Mouse (Mus musculus) kidney, embryonic 14.5 days (tissue): ENCODE data around the gene Fos. TPM values are rescaled to one million over a fixed set of nuclear protein-coding genes. Genes with fewer than 3 reads are reported as not detected.

ENCODE experiments used
- ATAC-seq: fragments of 200-750 bp; cut with Nextera tagmentation; 2 replicates; pipeline ENCODE4 v1.8.0; 2017; ENCODE audit warnings: moderate number of reproducible peaks, mild to moderate bottlenecking, moderate TSS enrichment, moderate library complexity; ENCODE audit not compliant: low FRiP score, low TSS enrichment
- H3K27ac ChIP-seq: fragments of 300-500 bp; sonication (generic); 2 replicates; pipeline ENCODE4 v1.5.1; 2014; ENCODE audit warnings: low read depth, mild to moderate bottlenecking, low read length, moderate library complexity, mixed read lengths
- H3K27me3 ChIP-seq: fragments of 300-500 bp; sonication (generic); 2 replicates; pipeline ENCODE4 v1.6.1; 2014; ENCODE audit warnings: mild to moderate bottlenecking, low read length; ENCODE audit not compliant: control insufficient read depth, insufficient read depth
- H3K36me3 ChIP-seq: fragments of 300-500 bp; sonication (generic); 2 replicates; pipeline ENCODE4 v1.6.1; 2014; ENCODE audit warnings: low read length, mixed read lengths; ENCODE audit not compliant: control insufficient read depth, insufficient read depth
- H3K4me1 ChIP-seq: fragments of 300-500 bp; sonication (generic); 2 replicates; pipeline ENCODE4 v1.6.1; 2014; ENCODE audit warnings: low read length, mixed read lengths; ENCODE audit not compliant: control insufficient read depth, insufficient read depth
- H3K4me2 ChIP-seq: fragments of 300-500 bp; sonication (generic); replicated peaks from 2 replicates; pipeline ENCODE4 v1.6.1; 2014; ENCODE audit warnings: low read depth, mild to moderate bottlenecking, low read length
- H3K4me3 ChIP-seq: fragments of 300-500 bp; sonication (generic); 2 replicates; pipeline ENCODE4 v1.5.1; 2014; ENCODE audit warnings: mild to moderate bottlenecking, low read length
- H3K9ac ChIP-seq: fragments of 300-500 bp; sonication (generic); 2 replicates; pipeline ENCODE4 v1.6.1; 2014; ENCODE audit warnings: low read depth, mild to moderate bottlenecking, low read length, moderate library complexity
- H3K9me3 ChIP-seq: fragments of 300-500 bp; sonication (generic); 2 replicates; pipeline ENCODE4 v1.6.1; 2016; ENCODE audit warnings: low read length; ENCODE audit not compliant: control insufficient read depth
- WGBS: fragments of 180-500 bp; shearing (Covaris S2); extraction: QIAGEN DNeasy Blood & Tissue Kit; methylation state at CpG from one replicate; pipeline ENCODE4 v1.1.7; 2014; 5-methylcytosine and 5-hydroxymethylcytosine counted together
- polyA plus RNA-seq: library from polyadenylated mRNA; unstranded; fragments of >200 nt; fragmentation: Nextera tagmentation; extraction: Ambion mirVana; gene quantifications from 2 replicates; pipeline ENCODE4 v1.2.1, GENCODE M21; 2014

The Fos gene
- polyA plus RNA-seq, 1 experiment from 2014 or later = 3.0 TPM

DNA sequence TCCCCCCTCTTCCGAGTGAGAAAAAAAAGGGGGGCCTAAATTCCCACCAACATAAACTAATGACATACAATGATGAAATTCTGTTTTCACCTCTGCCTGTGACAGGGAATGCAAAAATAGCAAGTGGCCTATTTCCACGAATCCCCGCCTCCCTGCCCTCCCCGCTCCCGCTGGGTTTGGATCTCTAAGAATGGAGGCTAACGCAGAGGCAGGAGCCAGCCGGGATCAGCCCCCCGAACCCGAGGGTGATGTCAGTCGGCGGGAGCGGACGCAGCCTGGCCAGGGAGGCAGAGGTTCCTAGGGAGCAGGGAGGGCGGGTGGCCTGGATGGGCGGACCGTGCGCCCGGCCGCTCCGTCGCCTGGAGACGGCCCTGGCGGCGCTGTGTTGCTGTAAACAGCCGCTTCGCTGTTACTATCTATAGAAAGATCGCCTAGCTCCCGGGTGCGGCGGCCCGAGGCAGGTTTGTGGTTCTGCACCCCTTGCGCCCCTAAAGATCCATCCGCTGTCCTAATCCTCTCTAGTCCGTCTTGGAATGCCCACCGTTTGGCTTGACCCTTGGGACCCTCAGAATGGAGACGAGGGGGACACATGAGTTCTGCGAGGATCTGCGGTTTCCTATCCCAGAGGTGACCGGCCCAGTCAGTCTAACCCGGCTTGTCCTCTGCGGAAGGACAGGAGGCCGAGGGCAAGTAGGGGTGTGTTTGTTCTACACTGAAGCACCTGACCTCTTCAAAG lies 1.6 kb upstream of the Fos start:
- H3K27me3 ChIP-seq = peaks cover 23% of the 10 kb centered on the region
- H3K9ac ChIP-seq = peak overlapping the region; percentile 58
- H3K9me3 ChIP-seq = no peaks in the 10 kb centered on the region
- under 1% methylated on average over 42 of the region's 42 CpGs for WGBS
- H3K4me3 ChIP-seq = peak overlapping the region; percentile 60
- peaks cover 18% of the 10 kb centered on the region; the same call in 1 of the 2 replicates for H3K4me1 ChIP-seq
- no peaks in the 10 kb centered on the region for H3K36me3 ChIP-seq
- peak overlapping the region; percentile 98 for H3K4me2 ChIP-seq
- peak; percentile 61 for ATAC-seq
- peak overlapping the region; percentile 42; the same call in 1 of the 2 replicates for H3K27ac ChIP-seq

DNA sequence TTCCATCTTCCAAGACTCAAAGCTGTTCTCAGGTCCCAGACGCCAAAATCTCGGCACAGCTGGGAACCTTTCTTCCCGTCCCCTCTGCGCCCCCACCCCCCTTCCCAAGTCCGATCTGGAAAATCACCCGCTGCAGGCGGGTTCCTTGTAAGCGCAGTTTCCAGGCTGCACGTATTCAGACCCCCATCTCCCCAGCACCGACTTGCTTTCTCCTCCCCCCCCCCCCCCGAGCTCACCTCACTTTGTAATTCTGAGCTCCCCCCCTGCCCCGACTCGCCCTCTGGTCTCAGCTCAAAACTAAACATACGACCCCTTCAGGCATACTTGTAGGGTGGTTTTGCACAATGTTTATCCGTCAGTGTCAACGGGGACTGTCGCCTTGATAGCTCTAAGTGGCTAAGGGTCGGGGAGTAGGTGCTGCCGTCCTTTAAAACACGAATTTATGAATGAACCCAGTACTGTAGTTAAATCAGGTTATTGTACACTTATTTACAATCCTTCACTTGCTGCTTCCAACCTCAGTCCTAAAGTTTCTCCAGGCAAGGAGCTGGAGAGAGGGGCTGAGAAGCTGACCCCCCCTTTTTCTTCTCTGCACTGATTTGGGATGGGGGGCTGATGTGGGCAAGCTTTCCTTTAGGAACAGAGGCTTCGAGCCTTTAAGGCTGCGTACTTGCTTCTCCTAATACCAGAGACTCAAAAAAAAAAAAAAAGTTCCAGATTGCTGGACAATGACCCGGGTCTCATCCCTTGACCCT lies 857 bp upstream of the Fos start:
- peak overlapping the region; percentile 98 for H3K4me2 ChIP-seq
- H3K4me3 ChIP-seq = peak overlapping the region; percentile 60
- no peak; the same call in 1 of the 2 replicates for ATAC-seq
- under 1% methylated on average over 23 of the region's 23 CpGs for WGBS
- H3K27me3 ChIP-seq = peaks cover 21% of the 10 kb centered on the region
- H3K9ac ChIP-seq = peak overlapping the region; percentile 64; the same call in 1 of the 2 replicates
- no peak overlapping the region for H3K27ac ChIP-seq
- no peaks in the 10 kb centered on the region for H3K36me3 ChIP-seq
- H3K9me3 ChIP-seq = no peaks in the 10 kb centered on the region
- H3K4me1 ChIP-seq = peaks cover 18% of the 10 kb centered on the region; the same call in 1 of the 2 replicates

DNA sequence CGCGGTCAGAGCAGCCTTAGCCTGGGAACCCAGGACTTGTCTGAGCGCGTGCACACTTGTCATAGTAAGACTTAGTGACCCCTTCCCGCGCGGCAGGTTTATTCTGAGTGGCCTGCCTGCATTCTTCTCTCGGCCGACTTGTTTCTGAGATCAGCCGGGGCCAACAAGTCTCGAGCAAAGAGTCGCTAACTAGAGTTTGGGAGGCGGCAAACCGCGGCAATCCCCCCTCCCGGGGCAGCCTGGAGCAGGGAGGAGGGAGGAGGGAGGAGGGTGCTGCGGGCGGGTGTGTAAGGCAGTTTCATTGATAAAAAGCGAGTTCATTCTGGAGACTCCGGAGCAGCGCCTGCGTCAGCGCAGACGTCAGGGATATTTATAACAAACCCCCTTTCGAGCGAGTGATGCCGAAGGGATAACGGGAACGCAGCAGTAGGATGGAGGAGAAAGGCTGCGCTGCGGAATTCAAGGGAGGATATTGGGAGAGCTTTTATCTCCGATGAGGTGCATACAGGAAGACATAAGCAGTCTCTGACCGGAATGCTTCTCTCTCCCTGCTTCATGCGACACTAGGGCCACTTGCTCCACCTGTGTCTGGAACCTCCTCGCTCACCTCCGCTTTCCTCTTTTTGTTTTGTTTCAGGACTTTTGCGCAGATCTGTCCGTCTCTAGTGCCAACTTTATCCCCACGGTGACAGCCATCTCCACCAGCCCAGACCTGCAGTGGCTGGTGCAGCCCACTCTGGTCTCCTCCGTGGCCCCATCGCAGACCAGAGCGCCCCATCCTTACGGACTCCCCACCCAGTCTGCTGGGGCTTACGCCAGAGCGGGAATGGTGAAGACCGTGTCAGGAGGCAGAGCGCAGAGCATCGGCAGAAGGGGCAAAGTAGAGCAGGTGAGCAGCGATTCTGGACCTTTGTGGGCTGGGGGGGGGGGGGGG lies 875 bp downstream of the Fos start:
- Histone ChIP-seq H3K4me2 (peak overlapping the region; percentile 98), H3K4me1 (peaks cover 21% of the 10 kb centered on the region; the same call in 1 of the 2 replicates), H3K36me3 (no peaks in the 10 kb centered on the region), H3K27me3 (peaks cover 21% of the 10 kb centered on the region), H3K9me3 (no peaks in the 10 kb centered on the region), H3K9ac (peak overlapping the region; percentile 64), H3K27ac (0 out of 2 replicates have a peak overlapping the region, but pooled peaks have one; percentile 71), H3K4me3 (peak overlapping the region; percentile 60)
- whole genome bisulfite sequencing = under 1% methylated on average over 49 of the region's 49 CpGs
- ATAC-seq = peak; percentile 11; the same call in 1 of the 2 replicates

DNA sequence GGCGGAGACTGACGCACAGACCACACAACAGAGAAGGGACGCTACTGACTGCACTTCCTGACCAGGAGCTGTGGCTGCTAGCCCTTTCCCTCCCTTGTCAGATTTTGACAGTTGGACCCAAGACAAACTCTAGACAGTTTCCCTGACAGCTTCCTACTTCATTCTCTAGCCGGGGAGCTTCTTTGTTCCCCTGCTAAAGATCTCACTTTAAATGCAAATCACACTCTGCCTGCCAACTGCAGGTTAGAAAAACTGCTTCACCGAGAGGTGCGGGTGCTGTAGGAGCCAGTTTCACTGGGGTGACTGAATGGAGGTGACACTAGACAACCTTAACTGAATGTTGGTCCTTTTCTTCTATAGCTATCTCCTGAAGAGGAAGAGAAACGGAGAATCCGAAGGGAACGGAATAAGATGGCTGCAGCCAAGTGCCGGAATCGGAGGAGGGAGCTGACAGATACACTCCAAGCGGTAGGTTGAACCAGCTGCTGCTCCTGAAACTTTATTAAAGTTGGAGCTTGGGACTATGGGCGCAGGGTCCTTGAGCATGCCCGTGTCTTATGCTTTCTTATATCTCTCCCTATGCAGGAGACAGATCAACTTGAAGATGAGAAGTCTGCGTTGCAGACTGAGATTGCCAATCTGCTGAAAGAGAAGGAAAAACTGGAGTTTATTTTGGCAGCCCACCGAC lies 1.7 kb downstream of the Fos start:
- ATAC-seq = no peak
- Histone ChIP-seq H3K4me2 (peak overlapping the region; percentile 98), H3K4me1 (peaks cover 21% of the 10 kb centered on the region; the same call in 1 of the 2 replicates), H3K36me3 (no peaks in the 10 kb centered on the region), H3K27ac (no peak overlapping the region), H3K27me3 (peaks cover 21% of the 10 kb centered on the region), H3K9me3 (no peaks in the 10 kb centered on the region), H3K9ac (peak overlapping the region; percentile 64; the same call in 1 of the 2 replicates), H3K4me3 (peak overlapping the region; percentile 60)
- WGBS = 13% methylated on average over 14 of the region's 16 CpGs

DNA sequence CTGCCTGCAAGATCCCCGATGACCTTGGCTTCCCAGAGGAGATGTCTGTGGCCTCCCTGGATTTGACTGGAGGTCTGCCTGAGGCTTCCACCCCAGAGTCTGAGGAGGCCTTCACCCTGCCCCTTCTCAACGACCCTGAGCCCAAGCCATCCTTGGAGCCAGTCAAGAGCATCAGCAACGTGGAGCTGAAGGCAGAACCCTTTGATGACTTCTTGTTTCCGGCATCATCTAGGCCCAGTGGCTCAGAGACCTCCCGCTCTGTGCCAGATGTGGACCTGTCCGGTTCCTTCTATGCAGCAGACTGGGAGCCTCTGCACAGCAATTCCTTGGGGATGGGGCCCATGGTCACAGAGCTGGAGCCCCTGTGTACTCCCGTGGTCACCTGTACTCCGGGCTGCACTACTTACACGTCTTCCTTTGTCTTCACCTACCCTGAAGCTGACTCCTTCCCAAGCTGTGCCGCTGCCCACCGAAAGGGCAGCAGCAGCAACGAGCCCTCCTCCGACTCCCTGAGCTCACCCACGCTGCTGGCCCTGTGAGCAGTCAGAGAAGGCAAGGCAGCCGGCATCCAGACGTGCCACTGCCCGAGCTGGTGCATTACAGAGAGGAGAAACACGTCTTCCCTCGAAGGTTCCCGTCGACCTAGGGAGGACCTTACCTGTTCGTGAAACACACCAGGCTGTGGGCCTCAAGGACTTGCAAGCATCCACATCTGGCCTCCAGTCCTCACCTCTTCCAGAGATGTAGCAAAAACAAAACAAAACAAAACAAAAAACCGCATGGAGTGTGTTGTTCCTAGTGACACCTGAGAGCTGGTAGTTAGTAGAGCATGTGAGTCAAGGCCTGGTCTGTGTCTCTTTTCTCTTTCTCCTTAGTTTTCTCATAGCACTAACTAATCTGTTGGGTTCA lies 2.5 kb downstream of the Fos start:
- Histone ChIP-seq H3K27ac (no peak overlapping the region), H3K9ac (no peak overlapping the region), H3K27me3 (peaks cover 21% of the 10 kb centered on the region), H3K4me3 (no peak overlapping the region), H3K4me2 (peak overlapping the region; percentile 98; the same call in 1 of the 2 replicates), H3K4me1 (peaks cover 21% of the 10 kb centered on the region; the same call in 1 of the 2 replicates), H3K36me3 (no peaks in the 10 kb centered on the region), H3K9me3 (no peaks in the 10 kb centered on the region)
- 46% methylated on average over 23 of the region's 23 CpGs for WGBS
- no peak for ATAC-seq

DNA sequence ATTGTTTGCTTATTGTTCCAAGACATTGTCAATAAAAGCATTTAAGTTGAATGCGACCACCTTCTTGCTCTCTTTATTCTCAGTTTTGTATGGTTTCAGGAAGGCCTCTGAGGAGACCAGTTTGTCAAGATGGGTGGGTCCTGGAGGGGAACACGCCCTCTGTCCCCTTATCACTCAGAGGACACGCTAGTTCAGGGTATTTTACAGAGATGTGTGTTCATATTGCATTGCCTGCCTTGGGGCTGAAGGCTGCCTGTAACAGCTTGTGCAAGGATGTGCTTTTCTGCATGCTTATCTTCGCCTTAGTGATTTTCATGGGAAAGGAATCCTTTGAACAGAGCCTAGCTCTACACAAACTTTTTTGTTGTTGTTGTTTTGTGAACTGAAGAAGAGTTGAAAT lies 3.5 kb downstream of the Fos start:
- Histone ChIP-seq H3K36me3 (no peaks in the 10 kb centered on the region), H3K4me1 (peaks cover 19% of the 10 kb centered on the region; the same call in 1 of the 2 replicates), H3K27me3 (peaks cover 21% of the 10 kb centered on the region), H3K4me3 (no peak overlapping the region), H3K4me2 (no peak overlapping the region), H3K9ac (no peak overlapping the region), H3K27ac (no peak overlapping the region), H3K9me3 (no peaks in the 10 kb centered on the region)
- no peak for ATAC-seq
- WGBS = 80% methylated on average over 4 of the region's 4 CpGs

DNA sequence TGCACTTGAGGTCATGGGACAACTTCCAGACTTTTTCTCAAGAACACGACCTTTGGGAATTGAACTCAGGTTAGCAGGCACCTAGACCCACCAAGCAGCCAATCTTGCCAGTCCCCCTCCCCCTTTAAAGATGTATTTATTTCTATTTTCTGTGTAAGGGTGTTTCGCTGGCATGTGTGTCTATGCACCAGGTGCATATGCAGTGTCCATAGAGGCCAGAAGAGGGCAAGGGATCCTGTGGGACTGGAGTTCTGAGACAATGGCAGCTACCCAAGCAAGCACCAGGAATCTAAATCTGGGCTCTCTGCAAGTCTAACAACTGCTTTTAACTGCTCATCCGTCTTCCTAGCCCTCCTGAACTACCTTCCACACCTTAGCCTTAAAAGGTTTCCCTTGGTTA lies 4.1 kb downstream of the Fos start:
- Histone ChIP-seq H3K9me3 (no peaks in the 10 kb centered on the region), H3K4me3 (no peak overlapping the region), H3K4me1 (peaks cover 16% of the 10 kb centered on the region; the same call in 1 of the 2 replicates), H3K9ac (no peak overlapping the region), H3K27me3 (peaks cover 21% of the 10 kb centered on the region), H3K4me2 (no peak overlapping the region), H3K36me3 (no peaks in the 10 kb centered on the region), H3K27ac (no peak overlapping the region)
- ATAC-seq = no peak
- 77% methylated on average over 3 of the region's 3 CpGs for WGBS
